Comparison of ENCODE assay signal across 8 mouse cellular contexts in the genomic region with DNA sequence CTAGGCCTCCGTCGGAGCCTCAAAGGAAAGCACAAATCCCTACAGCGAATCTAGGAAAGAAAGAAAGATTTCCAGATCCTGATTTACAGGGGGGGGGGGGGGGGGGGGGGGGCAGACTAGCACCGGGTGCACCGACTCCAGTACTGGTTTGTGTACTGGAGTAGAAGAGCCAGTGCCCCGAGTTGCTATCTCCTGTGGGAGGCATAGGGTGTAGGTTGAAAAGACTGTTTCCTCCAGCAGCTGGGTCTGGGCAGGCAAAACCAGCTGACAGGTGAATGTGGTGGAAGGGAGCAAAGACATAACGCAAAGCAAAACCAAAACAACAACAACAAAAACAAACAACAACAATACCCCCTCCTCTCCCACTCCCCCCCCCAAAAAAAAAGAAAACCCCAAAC. TPM values are rescaled to one million over a fixed set of nuclear protein-coding genes. Genes with fewer than 3 reads are reported as not detected.
DNase-seq lines count a peak whose midpoint lies in the region; ATAC-seq and TF ChIP-seq lines count a peak whose summit lies in the region.

No protein-coding gene starts in this region.

- intact Hi-C loops in gastrocnemius, adult 2 months (cut with DNase I) = loop anchor here (10.0 kb wide), 1 partner anchor 270 kb away; no protein-coding TSS in a partner anchor

- H3K27me3 ChIP-seq in E14TG2a.4 (ENCODE audit: insufficient read depth, low read length) = peaks cover 54% of the 10 kb centered on the region
- H3K27me3 ChIP-seq in forebrain, postnatal 0 days (ENCODE audit: insufficient read depth, low read length) = peaks cover 9% of the 10 kb centered on the region
- peaks cover 46% of the 10 kb centered on the region for H3K27me3 ChIP-seq in midbrain, embryonic 10.5 days (ENCODE audit: low read depth, poor library complexity, severe bottlenecking)

- H3K36me3 ChIP-seq in E14TG2a.4 (ENCODE audit: insufficient read depth, low read length) = no peaks in the 10 kb centered on the region
- no peaks in the 10 kb centered on the region for H3K36me3 ChIP-seq in forebrain, postnatal 0 days (ENCODE audit: insufficient read depth)
- H3K36me3 ChIP-seq in midbrain, embryonic 10.5 days = no peaks in the 10 kb centered on the region

- H3K4me1 ChIP-seq in E14TG2a.4 (replicated peaks; ENCODE audit: low read depth, low read length) = peaks cover 29% of the 10 kb centered on the region
- peaks cover 8% of the 10 kb centered on the region; the same call in 1 of the 2 replicates for H3K4me1 ChIP-seq in forebrain, postnatal 0 days (ENCODE audit: insufficient read depth)
- peaks cover 30% of the 10 kb centered on the region for H3K4me1 ChIP-seq in midbrain, embryonic 10.5 days

- 4% methylated on average over 7 of the region's 7 CpGs for WGBS in forebrain, postnatal 0 days
- 0% methylated on average over 7 of the region's 7 CpGs for WGBS in midbrain, embryonic 10.5 days

- no peak for ATAC-seq in forebrain, postnatal 0 days

- H3K9me3 ChIP-seq in E14TG2a.4 (ENCODE audit: low read length) = no peaks in the 10 kb centered on the region
- H3K9me3 ChIP-seq in forebrain, postnatal 0 days (ENCODE audit: low read length) = no peaks in the 10 kb centered on the region
- H3K9me3 ChIP-seq in midbrain, embryonic 10.5 days (replicated peaks) = no peaks in the 10 kb centered on the region

- DNase-seq in gastrocnemius, adult 2 months = no peak
- no peak for DNase-seq in gastrocnemius, adult 8-10 months (ENCODE audit: low spot score in 2 of 2)
- DNase-seq in forebrain, postnatal 0 days = no peak
- no peak for DNase-seq in midbrain, embryonic 10.5 days (ENCODE audit: low spot score)
- no peak for DNase-seq in layer of hippocampus, postnatal 25 days (ENCODE audit: extremely low spot score in 1 of 2, low spot score in 1 of 2)
- DNase-seq in adrenal gland, adult 2 months = no peak
- DNase-seq in spleen, postnatal 14 days (ENCODE audit: low spot score in 2 of 2) = no peak

- no peak for TF ChIP-seq CTCF in gastrocnemius, adult 2 months (IDR thresholded peaks at IDR 0.05)
- TF ChIP-seq CTCF in E14TG2a.4 (conservative IDR thresholded peaks at IDR 0.05; ENCODE audit: low read length) = no peak
- no peak for TF ChIP-seq CTCF in forebrain, postnatal 0 days (IDR thresholded peaks at IDR 0.05; ENCODE audit: low read depth)

- H3K4me2 ChIP-seq in forebrain, postnatal 0 days (ENCODE audit: low read depth) = peak overlapping the region; percentile 100

- H3K27ac ChIP-seq in gastrocnemius, adult 2 months = no peak overlapping the region
- no peak overlapping the region for H3K27ac ChIP-seq in forebrain, postnatal 0 days (ENCODE audit: low read depth, low read length)
- peak overlapping the region; percentile 69 for H3K27ac ChIP-seq in midbrain, embryonic 10.5 days (replicated peaks)

- peak overlapping the region; percentile 72 for H3K4me3 ChIP-seq in gastrocnemius, adult 2 months
- H3K4me3 ChIP-seq in E14TG2a.4 (replicated peaks; ENCODE audit: low read length) = peak overlapping the region; percentile 65; the same call in 1 of the 2 replicates
- H3K4me3 ChIP-seq in forebrain, postnatal 0 days (ENCODE audit: low read depth, low read length) = peak overlapping the region; percentile 62
- H3K4me3 ChIP-seq in midbrain, embryonic 10.5 days = peak overlapping the region; percentile 75

- H3K9ac ChIP-seq in forebrain, postnatal 0 days = peak overlapping the region; percentile 61

RNA-seq across cellular contexts. Expression of a gene that starts 0.8 kb away (rescaled TPM):
- total RNA-seq in gastrocnemius, adult 2 months (2021) = 1 to 10 TPM; 1.8 to 4.2 TPM
- total RNA-seq in gastrocnemius, adult 8-10 months (2022) = 1 to 10 TPM; 2.0 to 2.6 (median 2.3) TPM
- total RNA-seq in forebrain, postnatal 0 days (2014; rRNA removed) = 5.9 TPM in 2 replicates
- 6.7 and 8.7 TPM in 2 replicates for polyA plus RNA-seq in forebrain, postnatal 0 days (2015; fragmentation: Nextera tagmentation; extraction: Ambion mirVana)
- 6.1 and 12.2 TPM in 2 replicates for polyA plus RNA-seq in midbrain, embryonic 10.5 days (2016; fragmentation: Nextera tagmentation; extraction: Ambion mirVana)
- 10 to 100 TPM; 11.8 TPM for total RNA-seq in layer of hippocampus, postnatal 25 days (2021)
- 10 to 100 TPM; 13.5 to 22.7 TPM for total RNA-seq in adrenal gland, adult 2 months (2021)
- 16.6 and 22.6 TPM in 2 replicates for polyA plus RNA-seq in adrenal gland, adult 2 months (2012; rRNA removed)
